Mouse (Mus musculus) MEL (cell line): ENCODE data around the gene Fam19a3. TPM values are rescaled to one million over a fixed set of nuclear protein-coding genes. Genes with fewer than 3 reads are reported as not detected.

Source experiments
- DNase-seq: peaks from one replicate; pipeline ENCODE4 v3.0.0; 2011; ENCODE audit warnings: low read depth, low spot score
- H3K27ac ChIP-seq: 2 replicates; pipeline ENCODE4 v1.5.1; 2012; ENCODE audit warnings: low read depth, mild to moderate bottlenecking, control low read depth, low read length, moderate library complexity; ENCODE audit not compliant: control insufficient read depth
- H3K27me3 ChIP-seq, 2 experiments: fragments of 150-350 bp in 1 of 2; sonication (generic) in 1 of 2; 2 replicates each; pipeline ENCODE4 v1.6.1; 2012; ENCODE audit warnings: low read length in 2 of 2, mild to moderate bottlenecking in 2 of 2, improper control_type of control experiment in 1 of 2, moderate library complexity in 1 of 2; ENCODE audit not compliant: insufficient read depth in 2 of 2, control insufficient read depth in 1 of 2
- H3K36me3 ChIP-seq, 2 experiments: 2 replicates each; pipeline ENCODE4 v1.6.1; 2012 to 2014; ENCODE audit warnings: low read length in 2 of 2, improper control_type of control experiment in 1 of 2, inconsistent platforms in 1 of 2, mild to moderate bottlenecking in 1 of 2; ENCODE audit not compliant: insufficient read depth in 2 of 2, control insufficient read depth in 1 of 2
- H3K4me1 ChIP-seq, 2 experiments: fragments of 150-350 bp in 1 of 2; sonication (generic) in 1 of 2; 2 replicates each; pipeline ENCODE4 v1.6.1; 2012; ENCODE audit warnings: low read length in 2 of 2, improper control_type of control experiment in 1 of 2, mild to moderate bottlenecking in 1 of 2; ENCODE audit not compliant: insufficient read depth in 2 of 2, control insufficient read depth in 1 of 2
- H3K4me3 ChIP-seq, 2 experiments: fragments of 150-350 bp in 1 of 2; sonication (generic) in 1 of 2; 2 replicates each; pipeline ENCODE4 v1.5.1; 2012; ENCODE audit warnings: low read depth in 2 of 2, low read length in 2 of 2, mild to moderate bottlenecking in 2 of 2, moderate library complexity in 2 of 2, control low read depth in 1 of 2, improper control_type of control experiment in 1 of 2; ENCODE audit not compliant: control insufficient read depth in 1 of 2, insufficient read depth in 1 of 2
- H3K79me2 ChIP-seq: 2 replicates; pipeline ENCODE4 v1.6.1; 2012; ENCODE audit warnings: mild to moderate bottlenecking, low read length, moderate library complexity; ENCODE audit not compliant: control insufficient read depth, poor library complexity, insufficient read depth
- H3K9ac ChIP-seq: 2 replicates; pipeline ENCODE4 v1.6.1; 2012; ENCODE audit warnings: low read depth, mild to moderate bottlenecking, control low read depth, low read length, moderate library complexity; ENCODE audit not compliant: control insufficient read depth, poor library complexity, severe bottlenecking
- H3K9me3 ChIP-seq: fragments of 150-350 bp; sonication (generic); replicated peaks from 2 replicates; pipeline ENCODE4 v1.6.1; 2012; ENCODE audit warnings: mild to moderate bottlenecking, low read length, improper control_type of control experiment, moderate library complexity; ENCODE audit not compliant: insufficient read depth
- BHLHE40 ChIP-seq: IDR thresholded peaks from 2 replicates; pipeline ENCODE4 v1.6.1; 2012; ENCODE audit warnings: low read depth, mild to moderate bottlenecking, inconsistent platforms, low read length, improper control_type of control experiment, borderline replicate concordance
- CHD1 ChIP-seq: IDR thresholded peaks from 2 replicates; pipeline ENCODE4 v1.6.1; 2012; ENCODE audit warnings: low read depth, mild to moderate bottlenecking, inconsistent platforms, low read length, improper control_type of control experiment
- CTCF ChIP-seq, 3 experiments: IDR thresholded peaks in 2 of 3; conservative IDR thresholded peaks in 1 of 3; 2 replicates each; pipeline ENCODE4 v1.5.1; 2011 to 2012; ENCODE audit warnings: low read length in 3 of 3, low read depth in 2 of 3, mild to moderate bottlenecking in 2 of 3, improper control_type of control experiment in 1 of 3, inconsistent platforms in 1 of 3, mixed read lengths in 1 of 3, moderate library complexity in 1 of 3; ENCODE audit not compliant: control insufficient read depth in 1 of 3, insufficient read depth in 1 of 3, poor library complexity in 1 of 3, severe bottlenecking in 1 of 3
- E2F4 ChIP-seq: IDR thresholded peaks from 2 replicates; pipeline ENCODE4 v1.6.1; 2011; ENCODE audit warnings: low read depth, low read length, improper control_type of control experiment, borderline replicate concordance
- EP300 ChIP-seq, 2 experiments: IDR thresholded peaks; 2 replicates each; pipeline ENCODE4 v1.6.1; 2011; ENCODE audit warnings: improper control_type of control experiment in 2 of 2, low read length in 2 of 2, low read depth in 1 of 2, mild to moderate bottlenecking in 1 of 2
- ETS1 ChIP-seq: IDR thresholded peaks from 2 replicates; pipeline ENCODE4 v1.6.1; 2012; ENCODE audit warnings: low read depth, mild to moderate bottlenecking, inconsistent platforms, low read length, improper control_type of control experiment, moderate library complexity
- GABPA ChIP-seq: IDR thresholded peaks from 2 replicates; pipeline ENCODE4 v1.6.1; 2012; ENCODE audit warnings: low read depth, mild to moderate bottlenecking, inconsistent platforms, low read length, improper control_type of control experiment, moderate library complexity
- HCFC1 ChIP-seq: IDR thresholded peaks from 2 replicates; pipeline ENCODE4 v1.6.1; 2012; ENCODE audit warnings: low read depth, mild to moderate bottlenecking, inconsistent platforms, low read length, improper control_type of control experiment, moderate library complexity
- JUND ChIP-seq: IDR thresholded peaks from 2 replicates; pipeline ENCODE4 v1.6.1; 2011; ENCODE audit warnings: low read depth, mild to moderate bottlenecking, improper control_type of control experiment, low read length
- KAT2A ChIP-seq: conservative IDR thresholded peaks from 2 replicates; pipeline ENCODE4 v1.6.1; 2012; ENCODE audit warnings: low read depth, low read length, improper control_type of control experiment, inconsistent platforms
- MAFK ChIP-seq: IDR thresholded peaks from 2 replicates; pipeline ENCODE4 v1.6.1; 2011; ENCODE audit warnings: low read depth, mild to moderate bottlenecking, low read length, improper control_type of control experiment, borderline replicate concordance
- MXI1 ChIP-seq: IDR thresholded peaks from 2 replicates; pipeline ENCODE4 v1.6.1; 2011; ENCODE audit warnings: mild to moderate bottlenecking, low read depth, low read length, improper control_type of control experiment
- MYB ChIP-seq: IDR thresholded peaks from 2 replicates; pipeline ENCODE4 v1.6.1; 2011; ENCODE audit warnings: mild to moderate bottlenecking, low read depth, low read length, improper control_type of control experiment
- NELFE ChIP-seq: IDR thresholded peaks from 2 replicates; pipeline ENCODE4 v1.6.1; 2011; ENCODE audit warnings: low read depth, low read length, improper control_type of control experiment
- POLR2AphosphoS2 ChIP-seq: IDR thresholded peaks from 2 replicates; pipeline ENCODE4 v1.6.1; 2011; ENCODE audit warnings: low read length, improper control_type of control experiment
- POLR2AphosphoS5 ChIP-seq: IDR thresholded peaks from 2 replicates; pipeline ENCODE4 v1.6.1; 2012; ENCODE audit warnings: low read depth, borderline replicate concordance, mild to moderate bottlenecking, inconsistent platforms, low read length, moderate library complexity, mixed read lengths
- TAL1 ChIP-seq: IDR thresholded peaks from 2 replicates; pipeline ENCODE4 v1.6.1; 2012; ENCODE audit warnings: mild to moderate bottlenecking, inconsistent platforms, low read length, moderate library complexity, mixed read lengths
- TCF12 ChIP-seq: IDR thresholded peaks from 2 replicates; pipeline ENCODE4 v1.6.1; 2014; ENCODE audit warnings: low read depth, mild to moderate bottlenecking, inconsistent platforms, low read length, improper control_type of control experiment, moderate library complexity
- ZMIZ1 ChIP-seq: IDR thresholded peaks from 2 replicates; pipeline ENCODE4 v1.6.1; 2012; ENCODE audit warnings: low read depth, mild to moderate bottlenecking, inconsistent platforms, low read length, improper control_type of control experiment, moderate library complexity
- ZNF384 ChIP-seq: IDR thresholded peaks from 2 replicates; pipeline ENCODE4 v1.6.1; 2012; ENCODE audit warnings: low read depth, mild to moderate bottlenecking, inconsistent platforms, low read length, improper control_type of control experiment
- polyA plus RNA-seq, 2 experiments: library from polyadenylated mRNA; stranded (reverse) in 1 of 2; unstranded in 1 of 2; fragments of >175 nt in 1 of 2; fragments of >200 nt in 1 of 2; gene quantifications; 2 replicates each; pipeline versions ENCODE4 v1.2.1 to v1.2.4; 2012; ENCODE audit warnings: low replicate concordance in 2 of 2, low read depth in 1 of 2; ENCODE audit not compliant: insufficient read length in 2 of 2, insufficient read depth in 1 of 2, missing spikeins in 1 of 2
- total RNA-seq: library from RNA; depleted of rRNA; stranded (reverse); fragments of 300-350 nt; gene quantifications from 2 replicates; pipeline ENCODE4 v1.2.3, GENCODE M21; 2012

Fam19a3 gene
- total and polyA plus RNA-seq, 3 experiments = 0.03 TPM; not detected in 2

DNA sequence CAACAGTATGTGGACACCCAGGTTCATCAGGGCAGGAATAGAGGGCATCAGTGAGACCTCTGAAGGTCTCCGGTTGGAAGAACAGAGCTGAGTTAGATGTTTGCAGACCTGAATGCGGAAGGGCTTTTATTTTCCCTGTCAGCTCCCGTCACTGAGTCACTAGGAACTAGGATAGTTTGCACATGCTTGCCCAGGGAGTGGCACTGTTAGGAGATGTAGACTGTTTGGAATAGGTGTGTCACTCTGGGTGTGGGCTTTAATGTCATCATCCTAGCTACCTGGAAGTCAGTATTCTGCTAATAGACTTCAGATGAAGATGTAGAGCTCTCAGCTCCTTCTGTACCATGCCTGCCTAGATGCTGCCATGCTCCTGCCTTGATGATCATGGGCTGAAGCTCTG, 39.7 kb downstream of the Fam19a3 start:
- Histone ChIP-seq H3K36me3 (no peaks in the 10 kb centered on the region), H3K9me3 (no peaks in the 10 kb centered on the region), H3K27ac (no peak overlapping the region), H3K27me3 (peaks cover 6 to 8% of the 10 kb centered on the region in 2 experiments), H3K9ac (no peak overlapping the region), H3K4me1 (no peaks in the 10 kb centered on the region), H3K4me3 (no peak overlapping the region), H3K79me2 (no peaks in the 10 kb centered on the region)
- DNase-seq = no peak
- TF ChIP-seq HCFC1 (no peak), NELFE (no peak), CHD1 (no peak), POLR2AphosphoS5 (no peak)
- TF ChIP-seq, all 39 proteins: peak for 0

- TF ChIP-seq CTCF (IDR thresholded peaks at IDR 0.05 in 2 of 3, conservative IDR thresholded peaks at IDR 0.05 in 1 of 3; ENCODE audit: control insufficient read depth in 1 of 3, insufficient read depth in 1 of 3, low read depth in 2 of 3, low read length in 3 of 3, poor library complexity in 1 of 3, severe bottlenecking in 1 of 3) (no peak), GABPA (no peak), HCFC1 (no peak), ZNF384 (no peak), MYB (no peak), CHD1 (no peak), TCF12 (no peak), E2F4 (no peak), KAT2A (no peak), JUND (no peak), ETS1 (no peak), NELFE (no peak), MAFK (no peak), POLR2AphosphoS2 (no peak), TAL1 (no peak), BHLHE40 (no peak), ZMIZ1 (no peak), MXI1 (no peak), EP300 (IDR thresholded peaks at IDR 0.05; ENCODE audit: low read depth in 1 of 2, low read length in 2 of 2) (no peak)
- peaks cover 3 to 6% of the 10 kb centered on the region in 2 experiments; a peak in 3 of 4 replicates for H3K27me3 ChIP-seq
- no peaks in the 10 kb centered on the region for H3K36me3 ChIP-seq
- no peak overlapping the region for H3K27ac ChIP-seq
- H3K4me3 ChIP-seq = no peak overlapping the region
- no peaks in the 10 kb centered on the region for H3K79me2 ChIP-seq
- H3K9ac ChIP-seq = no peak overlapping the region
- H3K9me3 ChIP-seq = no peaks in the 10 kb centered on the region
- no peaks in the 10 kb centered on the region for H3K4me1 ChIP-seq
- no peak for DNase-seq
These were observed 47.0 kb downstream of the Fam19a3 start for GRCm38 (mm10) chr3:104734654-104735053.
